Comparison of ENCODE assay signal across 8 mouse cellular contexts in the genomic region with DNA sequence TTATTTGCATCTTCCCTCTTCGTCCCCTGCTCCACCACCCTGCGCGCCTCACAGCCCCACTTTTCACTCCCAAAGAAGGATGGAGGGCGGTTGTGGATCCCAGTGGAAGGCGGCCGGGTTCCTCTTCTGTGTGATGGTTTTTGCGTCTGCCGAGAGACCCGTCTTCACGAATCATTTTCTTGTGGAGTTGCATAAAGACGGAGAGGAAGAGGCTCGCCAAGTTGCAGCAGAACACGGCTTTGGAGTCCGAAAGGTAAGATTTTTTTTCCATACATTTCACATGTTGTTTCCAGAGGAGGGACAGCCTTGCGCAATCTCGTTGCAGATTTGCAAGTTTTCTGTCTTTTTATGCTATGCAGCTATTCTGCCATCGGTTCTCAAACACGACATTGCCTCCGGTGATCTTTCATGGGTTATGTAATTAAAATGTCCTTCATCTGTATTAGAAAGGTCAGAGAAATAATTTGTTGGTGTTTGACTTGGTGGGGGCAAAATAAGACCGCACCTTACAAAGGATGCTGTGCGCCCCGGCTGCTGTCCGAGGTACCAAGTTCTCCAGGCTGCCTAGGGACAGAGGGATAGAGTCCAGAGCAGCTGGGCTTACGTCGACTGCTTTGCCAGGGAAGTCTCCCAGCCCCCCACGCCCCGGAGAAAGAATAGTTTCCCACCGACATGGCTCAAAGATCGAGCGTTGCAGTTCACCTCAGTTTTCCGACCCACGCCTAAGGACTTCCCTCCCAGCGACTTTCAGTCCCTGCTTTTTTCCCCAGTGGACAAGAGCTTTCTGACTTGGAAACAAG. TPM values are rescaled to one million over a fixed set of nuclear protein-coding genes. Genes with fewer than 3 reads are reported as not detected.
DNase-seq lines count a peak whose midpoint lies in the region; ATAC-seq and TF ChIP-seq lines count a peak whose summit lies in the region.

No protein-coding gene starts in this region.

- peak overlapping the region; percentile 48 for H3K4me3 ChIP-seq in kidney, embryonic 14.5 days (ENCODE audit: low read length)
- peak overlapping the region; percentile 48 for H3K4me3 ChIP-seq in embryonic facial prominence, embryonic 11.5 days (ENCODE audit: low read depth, low read length)
- peak overlapping the region; percentile 48 for H3K4me3 ChIP-seq in intestine, embryonic 15.5 days (replicated peaks)
- H3K4me3 ChIP-seq in midbrain, embryonic 14.5 days (replicated peaks; ENCODE audit: low read depth, low read length), result peak overlapping the region; percentile 53
- H3K4me3 ChIP-seq in thymus, adult 2 months (ENCODE audit: control insufficient read depth, insufficient read depth, low read length), result no peak overlapping the region

- peaks cover 4% of the 10 kb centered on the region; the same call in 1 of the 2 replicates for H3K4me1 ChIP-seq in kidney, embryonic 14.5 days (ENCODE audit: control insufficient read depth, insufficient read depth, low read length)
- H3K4me1 ChIP-seq in embryonic facial prominence, embryonic 11.5 days (ENCODE audit: control insufficient read depth, insufficient read depth, low read length), result no peaks in the 10 kb centered on the region
- H3K4me1 ChIP-seq in intestine, embryonic 15.5 days (replicated peaks), result 0 out of 2 replicates have a peak, but pooled peaks cover 9% of the 10 kb centered on the region
- H3K4me1 ChIP-seq in midbrain, embryonic 14.5 days (ENCODE audit: control insufficient read depth, insufficient read depth, low read length), result peaks cover 13% of the 10 kb centered on the region; the same call in 1 of the 2 replicates
- no peaks in the 10 kb centered on the region for H3K4me1 ChIP-seq in thymus, adult 2 months (replicated peaks; ENCODE audit: control insufficient read depth, insufficient read depth, low read length)

- no peak for DNase-seq in kidney, postnatal 25 days
- DNase-seq in ZHBTc4 (ENCODE audit: low read depth, low spot score), result peak; percentile 49
- DNase-seq in embryonic facial prominence, embryonic 11.5 days (ENCODE audit: low spot score), result peak; percentile 74
- DNase-seq in midbrain, embryonic 14.5 days, result peak; percentile 58
- DNase-seq in spleen, postnatal 36 days (ENCODE audit: low spot score in 2 of 2), result no peak
- DNase-seq in thymus, adult 2 months, result no peak

- whole genome bisulfite sequencing in kidney, embryonic 14.5 days, result 1% methylated on average over 33 of the region's 33 CpGs
- under 1% methylated on average over 33 of the region's 33 CpGs for WGBS in embryonic facial prominence, embryonic 11.5 days
- WGBS in intestine, embryonic 15.5 days, result 3% methylated on average over 33 of the region's 33 CpGs
- WGBS in midbrain, embryonic 14.5 days, result under 1% methylated on average over 33 of the region's 33 CpGs
- WGBS in thymus, adult 2 months, result 6% methylated on average over 33 of the region's 33 CpGs

- H3K27me3 ChIP-seq in kidney, embryonic 14.5 days (ENCODE audit: control insufficient read depth, insufficient read depth, low read length), result peaks cover 46% of the 10 kb centered on the region
- peaks cover 20% of the 10 kb centered on the region for H3K27me3 ChIP-seq in embryonic facial prominence, embryonic 11.5 days (ENCODE audit: control insufficient read depth, insufficient read depth, low read length)
- peaks cover 39% of the 10 kb centered on the region for H3K27me3 ChIP-seq in intestine, embryonic 15.5 days (replicated peaks)
- no peaks in the 10 kb centered on the region for H3K27me3 ChIP-seq in midbrain, embryonic 14.5 days (ENCODE audit: control insufficient read depth, insufficient read depth, low read length)
- no peaks in the 10 kb centered on the region for H3K27me3 ChIP-seq in thymus, adult 2 months (ENCODE audit: control insufficient read depth, insufficient read depth, low read length)

- no peaks in the 10 kb centered on the region for H3K9me3 ChIP-seq in kidney, embryonic 14.5 days (ENCODE audit: control insufficient read depth, low read length)
- no peaks in the 10 kb centered on the region for H3K9me3 ChIP-seq in embryonic facial prominence, embryonic 11.5 days (replicated peaks; ENCODE audit: control insufficient read depth, low read length)
- no peaks in the 10 kb centered on the region for H3K9me3 ChIP-seq in intestine, embryonic 15.5 days
- H3K9me3 ChIP-seq in midbrain, embryonic 14.5 days (ENCODE audit: control insufficient read depth, low read length), result no peaks in the 10 kb centered on the region

- TF ChIP-seq POLR2A in thymus, adult 2 months (IDR thresholded peaks at IDR 0.05; ENCODE audit: control insufficient read depth, extremely low read depth, insufficient read depth, low read length, poor library complexity), result no peak

- no peak for TF ChIP-seq CTCF in thymus, adult 2 months (IDR thresholded peaks at IDR 0.05; ENCODE audit: borderline replicate concordance, control insufficient read depth, extremely low read depth, insufficient read depth, low read length, poor library complexity)

- ATAC-seq in kidney, embryonic 14.5 days (ENCODE audit: low FRiP score, low TSS enrichment), result peak; percentile 75; the same call in 1 of the 2 replicates
- no peak for ATAC-seq in embryonic facial prominence, embryonic 11.5 days (replicated peaks; ENCODE audit: insufficient number of reproducible peaks, low FRiP score, low TSS enrichment, low read depth)
- no peak for ATAC-seq in intestine, embryonic 15.5 days
- no peak for ATAC-seq in midbrain, embryonic 14.5 days (ENCODE audit: low FRiP score, low TSS enrichment)

- no peaks in the 10 kb centered on the region for H3K36me3 ChIP-seq in kidney, embryonic 14.5 days (ENCODE audit: control insufficient read depth, insufficient read depth, low read length)
- no peaks in the 10 kb centered on the region for H3K36me3 ChIP-seq in embryonic facial prominence, embryonic 11.5 days (replicated peaks; ENCODE audit: control insufficient read depth, insufficient read depth, low read depth, low read length)
- H3K36me3 ChIP-seq in intestine, embryonic 15.5 days, result no peaks in the 10 kb centered on the region
- no peaks in the 10 kb centered on the region for H3K36me3 ChIP-seq in midbrain, embryonic 14.5 days (ENCODE audit: control insufficient read depth, insufficient read depth, low read length)
- no peaks in the 10 kb centered on the region for H3K36me3 ChIP-seq in thymus, adult 2 months (ENCODE audit: control insufficient read depth, insufficient read depth, low read length)

- no peak overlapping the region for H3K27ac ChIP-seq in kidney, embryonic 14.5 days (ENCODE audit: low read depth, low read length)
- no peak overlapping the region for H3K27ac ChIP-seq in embryonic facial prominence, embryonic 11.5 days (replicated peaks; ENCODE audit: low read depth, low read length)
- H3K27ac ChIP-seq in intestine, embryonic 15.5 days, result no peak overlapping the region
- H3K27ac ChIP-seq in midbrain, embryonic 14.5 days (replicated peaks; ENCODE audit: low read depth, low read length), result peak overlapping the region; percentile 90
- H3K27ac ChIP-seq in thymus, adult 2 months (ENCODE audit: control insufficient read depth, insufficient read depth, low read length), result no peak overlapping the region

- H3K4me2 ChIP-seq in kidney, embryonic 14.5 days (replicated peaks; ENCODE audit: low read depth, low read length), result peak overlapping the region; percentile 81
- H3K4me2 ChIP-seq in embryonic facial prominence, embryonic 11.5 days (ENCODE audit: low read depth, low read length), result peak overlapping the region; percentile 83
- peak overlapping the region; percentile 81 for H3K4me2 ChIP-seq in intestine, embryonic 15.5 days (replicated peaks)
- peak overlapping the region; percentile 79 for H3K4me2 ChIP-seq in midbrain, embryonic 14.5 days (ENCODE audit: low read length)

- H3K9ac ChIP-seq in kidney, embryonic 14.5 days (ENCODE audit: low read depth, low read length), result no peak overlapping the region
- peak overlapping the region; percentile 47; the same call in 1 of the 2 replicates for H3K9ac ChIP-seq in embryonic facial prominence, embryonic 11.5 days (replicated peaks; ENCODE audit: low read length)
- H3K9ac ChIP-seq in intestine, embryonic 15.5 days, result no peak overlapping the region
- H3K9ac ChIP-seq in midbrain, embryonic 14.5 days (replicated peaks; ENCODE audit: low read length), result peak overlapping the region; percentile 57

RNA-seq across cellular contexts. Expression of a gene that starts 0.7 kb away (rescaled TPM):
- 1.7 and 2.0 TPM in 2 replicates for polyA plus RNA-seq in kidney, embryonic 14.5 days (2014; fragmentation: Nextera tagmentation; extraction: Ambion mirVana)
- 1.7 and 2.0 TPM in 2 replicates for polyA plus RNA-seq in embryonic facial prominence, embryonic 11.5 days (2014; fragmentation: Nextera tagmentation; extraction: Ambion mirVana)
- 1.5 and 2.2 TPM in 2 replicates for polyA plus RNA-seq in intestine, embryonic 15.5 days (2015; fragmentation: Nextera tagmentation; extraction: Ambion mirVana)
- polyA plus RNA-seq in midbrain, embryonic 14.5 days (2014; fragmentation: Nextera tagmentation; extraction: Ambion mirVana), result 28.9 and 34.2 TPM in 2 replicates
- 0.08 TPM in 2 replicates for polyA plus RNA-seq in thymus, adult 2 months (2012; rRNA removed)

Comparison
In these comparisons a context has a peak if more than half of its experiments do, and no peak if none do; other contexts are left out.
1. H3K9ac ChIP-seq: peak in embryonic facial prominence, embryonic 11.5 days (single experiment) and midbrain, embryonic 14.5 days (single experiment); none in kidney, embryonic 14.5 days (single experiment) and intestine, embryonic 15.5 days (single experiment).
2. DNase-seq: peak in ZHBTc4 (single experiment), embryonic facial prominence, embryonic 11.5 days (single experiment) and midbrain, embryonic 14.5 days (single experiment); none in kidney, postnatal 25 days (0 of 2), spleen, postnatal 36 days (0 of 2) and thymus, adult 2 months (single experiment).
3. Peak in every context shown above with its lines, with median percentiles within 50 percentile points of each other: H3K4me2 ChIP-seq.